Mouse (Mus musculus) C2C12 (cell line): ENCODE data around the gene Tbc1d9.

Source experiments
- CTCF ChIP-seq: IDR thresholded peaks from one replicate; pipeline ENCODE4 v1.5.1; 2011; ENCODE audit not compliant: control insufficient read depth, insufficient read depth, insufficient read length
- MAX ChIP-seq: IDR thresholded peaks from one replicate; pipeline ENCODE4 v1.6.1; 2011; ENCODE audit warnings: mild to moderate bottlenecking, control low read depth
- USF1 ChIP-seq: IDR thresholded peaks from one replicate; pipeline ENCODE4 v1.6.1; 2011; ENCODE audit warnings: low read depth, mild to moderate bottlenecking, control low read depth, moderate library complexity

GRCm38 (mm10) chr8:83225598-83225997, 60.4 kb downstream of the Tbc1d9 start:
- TF ChIP-seq MAX (no peak), CTCF (no peak), USF1 (no peak)
